Mouse (Mus musculus) stomach, postnatal 0 days (tissue): ENCODE data around the gene Mgat4a.

Experiments used
- CTCF ChIP-seq: IDR thresholded peaks from 2 replicates; pipeline ENCODE4 v1.5.1; 2016; ENCODE audit warnings: antibody characterized with exemption, low read depth, mild to moderate bottlenecking, moderate library complexity
- EP300 ChIP-seq: optimal IDR thresholded peaks from 2 replicates; pipeline ENCODE3; 2016; ENCODE audit warnings: antibody characterized with exemption

DNA sequence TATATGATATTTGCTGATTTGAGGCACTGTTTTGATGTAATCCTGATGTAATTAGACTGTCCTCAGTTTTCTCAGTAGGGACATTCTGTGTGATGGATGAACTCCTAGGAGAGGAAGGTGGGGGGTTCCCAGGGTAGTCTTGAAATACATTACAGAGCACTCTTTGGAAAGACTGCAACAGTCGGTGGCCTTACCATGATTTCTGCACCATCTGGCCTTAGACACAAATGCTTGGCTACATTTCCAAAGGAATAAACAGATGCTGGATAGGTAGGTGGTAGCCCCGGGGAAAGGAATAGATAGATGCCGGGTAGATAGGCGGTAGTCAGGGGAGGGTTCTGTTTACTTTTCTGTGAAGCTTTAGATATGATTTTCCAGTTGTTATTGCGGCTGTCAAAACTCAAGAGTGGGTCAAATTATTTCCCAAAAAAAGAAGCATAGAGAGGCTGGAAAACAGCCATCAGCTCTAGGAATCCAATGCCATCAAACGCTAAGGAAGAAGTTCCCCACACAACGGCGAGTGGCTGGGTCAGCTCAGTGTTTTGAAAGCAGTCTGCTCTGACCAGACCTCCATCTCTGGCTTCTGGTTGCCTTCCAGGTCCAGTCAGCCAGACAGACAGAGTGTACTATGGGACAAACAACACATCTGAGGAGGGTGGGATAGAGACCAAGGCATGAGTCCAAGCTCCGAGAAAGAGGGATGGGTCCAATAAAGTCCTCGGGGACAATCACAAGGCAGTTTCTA lies 31.9 kb upstream of the Mgat4a start:
- TF ChIP-seq CTCF (no peak), EP300 (no peak)
